Mouse (Mus musculus): Measurements from ENCODE around the gene Zbtb9. TPM values are rescaled to one million over a fixed set of nuclear protein-coding genes. Genes with fewer than 3 reads are reported as not detected.

Gene Zbtb9
- 10.1 TPM for polyA plus RNA-seq (2014; fragmentation: Illumina TruSeq; extraction: RNeasy Lipid Tissue Mini Kit (QIAGEN cat#74804); ENCODE audit: low read depth, low replicate concordance)

DNA sequence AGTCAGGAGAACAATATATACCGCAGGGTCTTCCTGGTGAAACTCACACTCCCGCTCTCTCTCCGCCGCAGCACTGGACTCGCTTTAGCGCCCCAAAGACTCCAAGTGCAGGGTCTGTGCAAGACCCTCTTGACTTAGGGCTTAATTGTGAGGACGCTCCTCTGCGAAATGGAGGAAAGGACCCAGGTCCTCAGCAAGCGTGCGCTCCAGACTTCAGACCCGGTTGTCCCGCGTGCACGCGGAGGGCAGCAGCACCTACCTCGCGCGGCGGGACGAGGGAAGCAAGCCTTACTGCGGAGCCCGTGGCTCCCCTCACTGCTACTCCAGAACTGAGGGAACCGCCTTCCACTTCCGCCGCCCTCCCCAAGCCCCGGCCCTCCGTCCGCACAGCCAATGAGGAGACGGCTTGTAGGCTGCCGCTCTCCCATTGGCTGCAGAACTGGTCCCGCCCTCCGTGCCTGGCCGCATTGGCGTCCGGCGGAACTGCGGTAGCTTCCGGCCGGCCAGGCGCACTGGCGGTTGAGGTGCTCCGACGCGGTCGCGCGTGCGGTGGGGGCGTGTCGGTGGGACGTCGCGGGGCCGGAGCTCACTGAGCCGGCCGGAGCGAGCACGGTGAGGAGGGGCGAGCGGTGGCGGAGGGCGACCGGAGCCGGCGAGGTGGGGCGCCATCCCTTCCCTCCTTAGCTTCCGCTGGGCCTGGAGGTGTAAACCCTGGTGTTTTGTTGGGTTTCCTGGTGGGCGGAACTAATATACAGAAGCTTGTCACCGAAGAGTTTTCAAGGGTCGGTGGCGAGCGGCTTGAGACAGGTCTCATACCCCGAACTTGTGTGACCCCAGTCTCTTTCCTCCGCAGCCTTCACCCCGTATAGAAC is at the start of gene Zbtb9:
TSS of gene Zbtb9 (plus strand) at position 465 of the 872 bp plus-strand sequence.

DNA sequence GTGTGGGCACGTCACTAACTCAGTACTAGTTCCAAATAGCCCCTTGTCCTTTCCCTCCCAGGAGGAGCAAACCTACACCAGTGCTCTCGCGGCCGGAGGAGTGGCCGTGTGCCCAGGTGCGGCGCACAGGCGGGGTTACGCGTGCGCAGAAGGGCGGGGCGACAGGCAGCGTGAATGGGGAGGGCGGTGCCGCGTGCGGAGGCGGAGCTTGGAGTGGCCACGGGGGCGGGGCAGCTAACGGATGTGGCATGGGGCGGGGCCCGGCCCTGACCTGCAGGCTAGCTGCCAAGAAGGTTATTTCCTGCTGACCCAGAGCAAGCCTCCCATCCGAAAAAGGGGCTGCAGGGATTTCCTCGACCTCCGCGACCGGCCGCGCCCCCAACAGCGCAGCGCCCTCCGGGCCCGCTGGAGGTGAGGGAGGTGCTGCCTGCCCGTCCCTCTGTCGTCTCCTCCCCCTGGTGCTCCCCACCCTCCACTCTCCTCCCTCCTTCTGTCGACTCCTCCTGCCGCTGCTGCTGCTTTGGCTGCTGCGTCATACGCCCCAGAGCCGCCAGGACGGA is 40.0 kb upstream of the Zbtb9 start, which contains the start of gene Phf1:
TSS of gene Phf1 (plus strand) at position 214 of the 560 bp plus-strand sequence.

DNA sequence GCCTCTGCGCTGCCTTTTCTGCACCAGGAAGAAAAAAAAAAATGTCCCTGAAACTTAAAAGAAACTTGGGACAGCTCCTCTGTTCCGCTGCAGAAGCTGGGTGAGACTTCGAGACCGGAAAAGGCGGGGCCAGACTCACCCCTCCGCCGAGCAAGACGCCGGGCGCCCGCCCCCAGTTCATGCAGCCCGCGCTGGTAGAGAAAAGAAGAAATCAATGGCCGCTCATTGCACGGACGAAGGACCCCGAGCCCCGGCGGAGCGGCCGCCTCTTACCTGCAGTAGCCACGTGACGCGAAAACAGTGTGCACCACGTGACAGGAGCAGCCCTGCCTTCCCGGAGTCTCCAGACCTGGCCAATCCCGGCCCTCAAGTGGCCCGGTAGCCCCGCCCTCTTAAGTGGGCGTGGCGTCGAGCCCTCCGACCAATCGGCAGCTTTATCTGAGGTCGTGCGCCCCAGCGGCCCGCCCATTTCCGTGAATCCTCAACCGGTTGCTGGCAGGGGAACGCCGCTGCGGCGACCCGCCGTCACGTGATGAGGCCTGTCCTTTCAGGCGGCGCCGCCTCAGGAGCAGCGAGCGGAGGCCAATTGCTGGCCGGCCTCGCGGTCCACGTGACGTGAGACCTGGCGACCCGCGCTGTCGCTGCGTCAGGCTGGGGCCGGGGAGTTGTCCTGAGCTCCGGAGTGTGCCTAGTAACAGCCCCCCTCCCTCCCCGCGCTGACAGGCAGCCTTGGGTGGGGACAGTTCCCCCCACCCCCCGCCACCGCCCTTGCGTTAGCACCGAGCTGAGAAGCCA is 33.6 kb upstream of the Zbtb9 start, which contains the start of gene Cuta:
TSS of gene Cuta (minus strand) at position 392 of the 795 bp plus-strand sequence.

GRCm38 (mm10) chr17:26941031-26941789 is 31.8 kb upstream of the Zbtb9 start, which contains the start of gene Syngap1:
Syngap1 (plus strand) TSS chr17:26941253.

DNA sequence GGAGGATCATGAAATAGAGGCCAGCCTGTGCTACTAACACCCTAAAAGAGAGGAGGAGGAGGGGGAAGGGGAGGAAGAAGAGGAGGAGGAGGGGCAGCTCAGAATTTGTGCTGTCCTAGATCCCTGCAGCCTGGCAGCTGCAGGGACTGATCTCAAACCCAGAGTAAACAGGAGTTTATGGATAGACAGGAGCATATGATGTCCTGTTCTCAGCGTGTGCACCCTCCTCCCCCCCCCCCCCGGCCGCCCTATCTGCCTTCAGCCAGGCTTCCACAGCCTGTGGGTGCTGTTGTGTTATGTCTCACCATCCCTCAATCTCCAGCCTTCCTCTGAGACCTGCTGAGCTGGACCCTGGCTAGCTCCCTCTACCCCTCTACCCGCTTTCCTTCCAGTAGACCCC is 55.9 kb downstream of the Zbtb9 start, which contains the start of gene Bak1:
TSS of gene Bak1 (minus strand) at position 101 of the 400 bp plus-strand sequence.

DNA sequence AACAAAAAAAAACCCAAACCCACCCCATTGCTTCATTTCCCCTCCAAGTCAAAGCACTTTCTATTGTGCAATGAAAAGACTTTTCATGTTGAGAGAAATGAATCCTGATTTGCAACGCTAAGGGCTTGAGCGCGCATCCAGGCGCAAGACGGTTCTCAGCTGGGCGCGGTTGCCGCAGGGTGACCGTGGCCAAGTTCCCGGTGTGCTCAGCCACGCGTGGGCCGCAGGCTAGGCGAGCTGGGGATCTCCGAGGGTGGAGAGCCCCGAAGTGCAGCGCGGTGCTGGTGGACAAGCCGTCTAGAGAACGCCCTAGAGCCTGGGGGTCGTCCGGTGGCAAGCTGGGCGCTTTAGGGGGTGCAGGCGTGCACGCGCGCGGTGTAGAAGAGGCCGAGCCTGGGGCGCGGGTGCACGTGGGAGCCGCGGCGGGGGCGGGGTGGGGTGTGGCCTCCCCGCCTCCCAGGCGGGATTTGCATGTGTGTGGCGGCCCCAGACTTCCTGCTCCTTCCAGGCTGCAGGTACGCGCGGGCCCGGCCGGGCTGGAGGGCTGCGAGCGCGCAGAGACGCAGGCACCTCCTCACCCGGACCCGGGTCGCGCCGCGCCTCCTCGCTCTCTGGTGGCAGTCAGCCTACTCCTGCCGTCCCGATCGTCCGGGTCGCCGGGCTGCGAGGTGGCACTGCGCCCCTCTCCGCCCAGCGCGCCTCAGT is 84.0 kb downstream of the Zbtb9 start, which contains the start of gene Itpr3:
TSS of gene Itpr3 (plus strand) at position 493 of the 705 bp plus-strand sequence.

Other genes with a start within 250 kb of the Zbtb9 start
- 10.3 TPM for gene Bnip1, start 192.1 kb upstream of the Zbtb9 start, polyA plus RNA-seq (2014; fragmentation: Illumina TruSeq; extraction: RNeasy Lipid Tissue Mini Kit (QIAGEN cat#74804); ENCODE audit: low read depth, low replicate concordance)
- gene Nkx2-5, start 128.2 kb upstream of the Zbtb9 start, polyA plus RNA-seq (2014; fragmentation: Illumina TruSeq; extraction: RNeasy Lipid Tissue Mini Kit (QIAGEN cat#74804); ENCODE audit: low read depth, low replicate concordance), result not detected
- gene Kifc5b, start 56.1 kb upstream of the Zbtb9 start, polyA plus RNA-seq (2014; fragmentation: Illumina TruSeq; extraction: RNeasy Lipid Tissue Mini Kit (QIAGEN cat#74804); ENCODE audit: low read depth, low replicate concordance), result not detected
- 3.4 TPM for gene Phf1, start 40.1 kb upstream of the Zbtb9 start, polyA plus RNA-seq (2014; fragmentation: Illumina TruSeq; extraction: RNeasy Lipid Tissue Mini Kit (QIAGEN cat#74804); ENCODE audit: low read depth, low replicate concordance)
- gene Cuta, start 33.6 kb upstream of the Zbtb9 start, polyA plus RNA-seq (2014; fragmentation: Illumina TruSeq; extraction: RNeasy Lipid Tissue Mini Kit (QIAGEN cat#74804); ENCODE audit: low read depth, low replicate concordance), result 17.7 TPM
- 0.93 TPM for gene Syngap1, start 31.9 kb upstream of the Zbtb9 start, polyA plus RNA-seq (2014; fragmentation: Illumina TruSeq; extraction: RNeasy Lipid Tissue Mini Kit (QIAGEN cat#74804); ENCODE audit: low read depth, low replicate concordance)
- gene Bak1, start 55.8 kb downstream of the Zbtb9 start, polyA plus RNA-seq (2014; fragmentation: Illumina TruSeq; extraction: RNeasy Lipid Tissue Mini Kit (QIAGEN cat#74804); ENCODE audit: low read depth, low replicate concordance), result 1.7 TPM
- gene Itpr3, start 84.1 kb downstream of the Zbtb9 start, polyA plus RNA-seq (2014; fragmentation: Illumina TruSeq; extraction: RNeasy Lipid Tissue Mini Kit (QIAGEN cat#74804); ENCODE audit: low read depth, low replicate concordance), result 0.29 TPM
- 23.4 TPM for gene Uqcc2, start 160.7 kb downstream of the Zbtb9 start, polyA plus RNA-seq (2014; fragmentation: Illumina TruSeq; extraction: RNeasy Lipid Tissue Mini Kit (QIAGEN cat#74804); ENCODE audit: low read depth, low replicate concordance)
- 0.23 TPM for gene Ip6k3, start 194.6 kb downstream of the Zbtb9 start, polyA plus RNA-seq (2014; fragmentation: Illumina TruSeq; extraction: RNeasy Lipid Tissue Mini Kit (QIAGEN cat#74804); ENCODE audit: low read depth, low replicate concordance)
- 3.1 TPM for gene Lemd2, start 231.3 kb downstream of the Zbtb9 start, polyA plus RNA-seq (2014; fragmentation: Illumina TruSeq; extraction: RNeasy Lipid Tissue Mini Kit (QIAGEN cat#74804); ENCODE audit: low read depth, low replicate concordance)